In genomic region chr19:57238461-57238860, GRCm38 (mm10) we compare ENCODE assay signal across 10 mouse cellular contexts.
DNase-seq lines count a peak whose midpoint lies in the region; ATAC-seq and TF ChIP-seq lines count a peak whose summit lies in the region.
"Had no signal": no experiment of that assay in that cellular context is flagged by ENCODE, and none has a peak within 500 bp of the region (broad histone marks: within the 10 kb centered on the region; RNA-seq: fewer than 3 reads in every experiment).

No protein-coding gene starts in this region.

- TF ChIP-seq CTCF in brain, embryonic 14.5 days (IDR thresholded peaks at IDR 0.05; ENCODE audit: borderline replicate concordance, extremely low read depth, insufficient read depth, insufficient read length) = no peak
- no peak for TF ChIP-seq CTCF in lung, adult 2 months (IDR thresholded peaks at IDR 0.05; ENCODE audit: insufficient read depth, low read length)

- peak overlapping the region; percentile 71 for H3K27ac ChIP-seq in forebrain, embryonic 16.5 days (ENCODE audit: low read length)
- H3K27ac ChIP-seq: liver, embryonic 14.5 days had no signal

- peak; percentile 31 to 37 for DNase-seq in frontal cortex, postnatal 36 days (ENCODE audit: low spot score in 2 of 2)
- no peak for DNase-seq in frontal cortex, postnatal 14 days (ENCODE audit: low spot score in 2 of 2)
- peak; percentile 75 for DNase-seq in brain, embryonic 14.5 days (ENCODE audit: low read depth)
- DNase-seq in lung, adult 2 months = peak; percentile 58
- no peak for DNase-seq in adrenal gland, adult 18-20 months (ENCODE audit: low spot score in 2 of 2)
- no peak for DNase-seq in embryo, embryonic 9.5 days (ENCODE audit: extremely low spot score)

- H3K4me3 ChIP-seq in forebrain, embryonic 16.5 days (replicated peaks; ENCODE audit: low read length) = no peak overlapping the region
- H3K4me3 ChIP-seq in lung, adult 2 months (replicated peaks; ENCODE audit: extremely low read depth, low read depth, low read length) = peak overlapping the region; percentile 8

- 40% methylated on average over 7 of the region's 7 CpGs for WGBS in forebrain, embryonic 16.5 days
- WGBS in lung, adult 2 months = 28% methylated on average over 7 of the region's 7 CpGs

- no peaks in the 10 kb centered on the region for H3K27me3 ChIP-seq in forebrain, embryonic 16.5 days (replicated peaks; ENCODE audit: control insufficient read depth, insufficient read depth, low read length)
- H3K27me3 ChIP-seq: CH12.LX had no signal

- no peaks in the 10 kb centered on the region for H3K9me3 ChIP-seq in forebrain, embryonic 16.5 days (ENCODE audit: control insufficient read depth, low read length)

- peaks cover 32% of the 10 kb centered on the region for H3K4me1 ChIP-seq in forebrain, embryonic 16.5 days (replicated peaks; ENCODE audit: control insufficient read depth, insufficient read depth, low read length)
- peaks cover 18% of the 10 kb centered on the region for H3K4me1 ChIP-seq in lung, adult 2 months (ENCODE audit: control insufficient read depth, insufficient read depth, low read length)

- no peaks in the 10 kb centered on the region for H3K36me3 ChIP-seq in forebrain, embryonic 16.5 days (ENCODE audit: control insufficient read depth, insufficient read depth)

- no peak overlapping the region for H3K4me2 ChIP-seq in forebrain, embryonic 16.5 days (ENCODE audit: low read length)

- no peak for TF ChIP-seq POLR2A in brain, embryonic 14.5 days (IDR thresholded peaks at IDR 0.05; ENCODE audit: borderline replicate concordance, extremely low read depth, insufficient read depth, insufficient read length, poor library complexity, severe bottlenecking)
- TF ChIP-seq POLR2A in lung, adult 2 months (IDR thresholded peaks at IDR 0.05; ENCODE audit: borderline replicate concordance, extremely low read depth, low read depth, low read length) = no peak

- peak; percentile 13; the same call in 1 of the 2 replicates for ATAC-seq in forebrain, embryonic 16.5 days
- ATAC-seq in activated CD4-positive, CD25-positive, alpha-beta regulatory T cell, adult 4 months = no peak

- no peak overlapping the region for H3K9ac ChIP-seq in forebrain, embryonic 16.5 days (replicated peaks; ENCODE audit: low read depth, low read length)
- H3K9ac ChIP-seq: liver, embryonic 14.5 days had no signal

Comparison
In these comparisons a context has a peak if more than half of its experiments do, and no peak if none do; other contexts are left out.
1. DNase-seq: peak in frontal cortex, postnatal 36 days (2 of 2), brain, embryonic 14.5 days (single experiment) and lung, adult 2 months (single experiment); none in frontal cortex, postnatal 14 days (0 of 2), adrenal gland, adult 18-20 months (0 of 2) and embryo, embryonic 9.5 days (single experiment).